Mouse (Mus musculus): ENCODE data around the gene Fbxw8.

GRCm38 (mm10) chr5:118039241-118039668, 116.0 kb downstream of the Fbxw8 start:
- TF ChIP-seq CTCF (IDR thresholded peaks at IDR 0.05; ENCODE audit: low read depth, low read length): no peak
- no peak for TF ChIP-seq POLR2A (IDR thresholded peaks at IDR 0.05; ENCODE audit: insufficient read depth, low read length)
